ENCODE assay signal across 8 mouse cellular contexts in genomic region chr3:109010489-109011260, GRCm38 (mm10). TPM values are rescaled to one million over a fixed set of nuclear protein-coding genes. Genes with fewer than 3 reads are reported as not detected.
A peak's percentile ranks its signal among the peaks of the same experiment; 100 is the strongest.
DNase-seq lines count a peak whose midpoint lies in the region; ATAC-seq and TF ChIP-seq lines count a peak whose summit lies in the region.
"Had no signal": no experiment of that assay in that cellular context is flagged by ENCODE, and none has a peak within 500 bp of the region (broad histone marks: within the 10 kb centered on the region; RNA-seq: fewer than 3 reads in every experiment).

No protein-coding gene starts in this region.

- TF ChIP-seq POLR2A in liver, adult 2 months (IDR thresholded peaks at IDR 0.05; ENCODE audit: extremely low read depth, insufficient read depth, low read length): no peak

- H3K4me3 ChIP-seq in liver, adult 2 months (ENCODE audit: insufficient read depth, low read depth, low read length): no peak overlapping the region
- H3K4me3 ChIP-seq in forebrain, embryonic 11.5 days (ENCODE audit: low read depth, low read length): no peak overlapping the region
- H3K4me3 ChIP-seq: limb, embryonic 12.5 days had no signal

- H3K4me2 ChIP-seq in forebrain, embryonic 11.5 days (ENCODE audit: low read depth, low read length, severe bottlenecking): no peak overlapping the region
- H3K4me2 ChIP-seq: limb, embryonic 12.5 days had no signal

- ATAC-seq in common myeloid progenitor, adult 5-6 weeks (replicated peaks; ENCODE audit: low read depth, poor library complexity, severe bottlenecking): peak; percentile 73
- no peak for ATAC-seq in forebrain, embryonic 11.5 days (replicated peaks; ENCODE audit: low FRiP score)

- no peak overlapping the region for H3K9ac ChIP-seq in liver, adult 2 months (ENCODE audit: low read depth, low read length)
- H3K9ac ChIP-seq in forebrain, embryonic 11.5 days (ENCODE audit: low read length): no peak overlapping the region
- H3K9ac ChIP-seq: limb, embryonic 12.5 days had no signal

- H3K79me2 ChIP-seq in liver, adult 2 months (ENCODE audit: control insufficient read depth, insufficient read depth, low read length): no peaks in the 10 kb centered on the region

- H3K27ac ChIP-seq in liver, adult 2 months (replicated peaks; ENCODE audit: insufficient read depth, low read depth, low read length): no peak overlapping the region
- no peak overlapping the region for H3K27ac ChIP-seq in forebrain, embryonic 11.5 days (ENCODE audit: low read depth, low read length)
- H3K27ac ChIP-seq: limb, embryonic 12.5 days had no signal

- no peaks in the 10 kb centered on the region for H3K36me3 ChIP-seq in liver, adult 2 months (ENCODE audit: control insufficient read depth, insufficient read depth, low read length)
- H3K36me3 ChIP-seq in forebrain, embryonic 11.5 days (ENCODE audit: control insufficient read depth, insufficient read depth, low read length): no peaks in the 10 kb centered on the region
- H3K36me3 ChIP-seq: limb, embryonic 12.5 days had no signal

- H3K27me3 ChIP-seq in liver, adult 2 months (ENCODE audit: control insufficient read depth, insufficient read depth, low read length): no peaks in the 10 kb centered on the region
- H3K27me3 ChIP-seq in forebrain, embryonic 11.5 days (ENCODE audit: control insufficient read depth, insufficient read depth, low read length): no peaks in the 10 kb centered on the region
- H3K27me3 ChIP-seq: limb, embryonic 12.5 days had no signal

- H3K4me1 ChIP-seq in liver, adult 2 months (ENCODE audit: control insufficient read depth, insufficient read depth, low read length): peaks cover 2% of the 10 kb centered on the region; the same call in 1 of the 2 replicates
- H3K4me1 ChIP-seq in forebrain, embryonic 11.5 days (replicated peaks; ENCODE audit: control insufficient read depth, insufficient read depth, low read length): no peaks in the 10 kb centered on the region
- H3K4me1 ChIP-seq: limb, embryonic 12.5 days had no signal

- no peak for TF ChIP-seq CTCF in liver, adult 2 months (IDR thresholded peaks at IDR 0.05; ENCODE audit: low read depth, low read length)

- WGBS in liver, adult 2 months: 15% methylated on average over 7 of the region's 7 CpGs
- 86% methylated on average over 7 of the region's 7 CpGs for WGBS in forebrain, embryonic 11.5 days

- H3K9me3 ChIP-seq in forebrain, embryonic 11.5 days (ENCODE audit: control insufficient read depth, low read length): no peaks in the 10 kb centered on the region
- H3K9me3 ChIP-seq: limb, embryonic 12.5 days had no signal

- DNase-seq in liver, adult 2 months (ENCODE audit: extremely low read depth, low read depth, low spot score): peak; percentile 51
- DNase-seq in liver: no peak
- peak; percentile 14 for DNase-seq in induced T-regulatory cell, adult 2 months (ENCODE audit: low read depth)
- peak; percentile 22 for DNase-seq in naive thymus-derived CD4-positive, alpha-beta T cell, adult 2 months (ENCODE audit: low read depth)
- DNase-seq in left cerebral cortex, adult 18-20 months (ENCODE audit: low spot score in 2 of 2): no peak
- no peak for DNase-seq in forebrain, embryonic 11.5 days (ENCODE audit: low spot score)

RNA-seq across cellular contexts. Expression of gene Fam102b, which starts 16.7 kb away (rescaled TPM):
- total RNA-seq in liver, adult 2 months (2014; rRNA removed): 1.8 and 2.1 TPM in 2 replicates
- polyA plus RNA-seq in liver, adult 2 months (2012; rRNA removed): 0.19 and 0.28 TPM in 2 replicates
- total RNA-seq in common myeloid progenitor, adult 5-6 weeks (2017): 18.9 and 21.0 TPM in 2 replicates
- 10 to 100 TPM; 32.5 to 34.8 TPM for total RNA-seq in left cerebral cortex, adult 18-20 months (2021)
- 10.1 and 10.7 TPM in 2 replicates for polyA plus RNA-seq in forebrain, embryonic 11.5 days (2014; fragmentation: Nextera tagmentation; extraction: Ambion mirVana)

Comparison
In these comparisons a context has a peak if more than half of its experiments do, and no peak if none do; other contexts are left out.
1. DNase-seq: peak in liver, adult 2 months (single experiment), induced T-regulatory cell, adult 2 months (single experiment) and naive thymus-derived CD4-positive, alpha-beta T cell, adult 2 months (single experiment); none in liver (single experiment), left cerebral cortex, adult 18-20 months (0 of 2) and forebrain, embryonic 11.5 days (single experiment).